Mouse (Mus musculus) spleen, adult 2 months (tissue): Measurements from ENCODE around the gene Als2cr12. TPM values are rescaled to one million over a fixed set of nuclear protein-coding genes. Genes with fewer than 3 reads are reported as not detected.
"Not testable (repeated sequence)": the region's sequence is repeated elsewhere in the genome, so short reads cannot be mapped to it uniquely, and the experiment has no call there.

Experiments
- DNase-seq, 2 experiments: peaks; one replicate each; pipeline versions ENCODE4 v3.0.0 to v3.0.0-alpha.2; 2012 to 2021; ENCODE audit warnings: low spot score in 2 of 2, low read depth in 1 of 2
- H3K27ac ChIP-seq: fragments of 200-500 bp; 2 replicates; pipeline ENCODE4 v1.5.1; 2012; ENCODE audit warnings: low read length, inconsistent platforms; ENCODE audit not compliant: insufficient read depth
- H3K27me3 ChIP-seq: fragments of 200-500 bp; 2 replicates; pipeline ENCODE4 v1.6.1; 2012; ENCODE audit warnings: mild to moderate bottlenecking, moderate library complexity, low read length, inconsistent platforms; ENCODE audit not compliant: control insufficient read depth, insufficient read depth
- H3K36me3 ChIP-seq: fragments of 200-500 bp; 2 replicates; pipeline ENCODE4 v1.6.1; 2012; ENCODE audit warnings: mild to moderate bottlenecking, low read length, inconsistent platforms; ENCODE audit not compliant: control insufficient read depth, insufficient read depth
- H3K4me1 ChIP-seq: fragments of 200-500 bp; 2 replicates; pipeline ENCODE4 v1.6.1; 2011; ENCODE audit warnings: inconsistent platforms; ENCODE audit not compliant: control insufficient read depth, insufficient read depth, insufficient read length
- H3K4me3 ChIP-seq: fragments of 200-500 bp; 2 replicates; pipeline ENCODE4 v1.5.1; 2011; ENCODE audit warnings: mild to moderate bottlenecking, inconsistent platforms; ENCODE audit not compliant: insufficient read depth, insufficient read length; ENCODE audit errors: extremely low read depth
- CTCF ChIP-seq: fragments of 200-500 bp; IDR thresholded peaks from 2 replicates; pipeline ENCODE4 v1.5.1; 2011; ENCODE audit warnings: mild to moderate bottlenecking, inconsistent platforms; ENCODE audit not compliant: insufficient read depth, insufficient read length, insufficient replicate concordance; ENCODE audit errors: extremely low read depth
- POLR2A ChIP-seq: fragments of 200-500 bp; IDR thresholded peaks from 2 replicates; pipeline ENCODE4 v1.6.1; 2011; ENCODE audit warnings: low read depth, low read length, inconsistent platforms
- WGBS: fragments of 180-500 bp; shearing (Covaris S2); methylation state at CpG from one replicate; pipeline ENCODE4 v1.1.7; 2018; 5-methylcytosine and 5-hydroxymethylcytosine counted together
- polyA plus RNA-seq: library from polyadenylated mRNA; depleted of rRNA; stranded (reverse); fragments of >200 nt; gene quantifications from 2 replicates; pipeline ENCODE4 v1.2.3, GENCODE M21; 2012

Gene Als2cr12
- polyA plus RNA-seq, 1 experiment = 0.15 TPM

GRCm38 (mm10) chr1:58690006-58690744 is 5.6 kb downstream of the Als2cr12 start:
- no peak overlapping the region for H3K27ac ChIP-seq
- H3K4me3 ChIP-seq = no peak overlapping the region
- no peaks in the 10 kb centered on the region for H3K4me1 ChIP-seq
- WGBS = 83% methylated on average over 6 of the region's 6 CpGs
- H3K36me3 ChIP-seq = no peaks in the 10 kb centered on the region
- DNase-seq = no peak
- no peaks in the 10 kb centered on the region for H3K27me3 ChIP-seq
- TF ChIP-seq CTCF (no peak), POLR2A (no peak)

GRCm38 (mm10) chr1:58689426-58689825 is 6.4 kb downstream of the Als2cr12 start:
- no peaks in the 10 kb centered on the region for H3K36me3 ChIP-seq
- no peak overlapping the region for H3K27ac ChIP-seq
- H3K27me3 ChIP-seq = no peaks in the 10 kb centered on the region
- no peak overlapping the region for H3K4me3 ChIP-seq
- WGBS = 98% methylated on average over 1 of the region's 1 CpGs
- H3K4me1 ChIP-seq = no peaks in the 10 kb centered on the region
- TF ChIP-seq CTCF = no peak
- no peak for TF ChIP-seq POLR2A
- DNase-seq = no peak

GRCm38 (mm10) chr1:58678412-58678811 is 17.4 kb downstream of the Als2cr12 start:
- not testable (repeated sequence) for DNase-seq, H3K4me1 ChIP-seq, H3K36me3 ChIP-seq, H3K27ac ChIP-seq, H3K4me3 ChIP-seq, H3K27me3 ChIP-seq
- WGBS = 49% methylated on average over 5 of the region's 5 CpGs

GRCm38 (mm10) chr1:58677575-58677974 is 18.2 kb downstream of the Als2cr12 start:
- no peak overlapping the region for H3K27ac ChIP-seq
- peak; percentile 12 to 42 for DNase-seq
- no peak for TF ChIP-seq CTCF
- no peak for TF ChIP-seq POLR2A
- no peaks in the 10 kb centered on the region for H3K4me1 ChIP-seq
- WGBS = 93% methylated on average over 1 of the region's 1 CpGs
- no peaks in the 10 kb centered on the region for H3K36me3 ChIP-seq
- H3K4me3 ChIP-seq = no peak overlapping the region
- H3K27me3 ChIP-seq = no peaks in the 10 kb centered on the region

GRCm38 (mm10) chr1:58675011-58675410 is 20.8 kb downstream of the Als2cr12 start:
- Histone ChIP-seq H3K4me3 (no peak overlapping the region), H3K27ac (no peak overlapping the region), H3K4me1 (0 out of 2 replicates have a peak, but pooled peaks cover under 1% of the 10 kb centered on the region), H3K36me3 (no peaks in the 10 kb centered on the region), H3K27me3 (no peaks in the 10 kb centered on the region)
- TF ChIP-seq CTCF = no peak
- TF ChIP-seq POLR2A = no peak
- DNase-seq = no peak
- WGBS = 89% methylated on average over 3 of the region's 3 CpGs

- TF ChIP-seq CTCF (no peak), POLR2A (no peak)
- no peaks in the 10 kb centered on the region for H3K27me3 ChIP-seq
- no peak overlapping the region for H3K4me3 ChIP-seq
- no peaks in the 10 kb centered on the region for H3K36me3 ChIP-seq
- H3K4me1 ChIP-seq = peaks cover 4% of the 10 kb centered on the region; the same call in 1 of the 2 replicates
- DNase-seq = no peak
- 91% methylated on average over 2 of the region's 2 CpGs for WGBS
- no peak overlapping the region for H3K27ac ChIP-seq
Measured at GRCm38 (mm10) chr1:58672116-58672515, 23.7 kb downstream of the Als2cr12 start.

GRCm38 (mm10) chr1:58669635-58670034 is 26.2 kb downstream of the Als2cr12 start:
- H3K36me3 ChIP-seq, H3K4me1 ChIP-seq, DNase-seq, H3K27me3 ChIP-seq, H3K27ac ChIP-seq, H3K4me3 ChIP-seq: not testable (repeated sequence)
- WGBS = 21% methylated on average over 3 of the region's 3 CpGs
